Mouse (Mus musculus): ENCODE results near the gene Gprc5b. TPM values are rescaled to one million over a fixed set of nuclear protein-coding genes. Genes with fewer than 3 reads are reported as not detected.

The Gprc5b gene
- total RNA-seq, 1 experiment from 2014 or later, result 0.93 TPM

- ATAC-seq (ENCODE audit: extremely low read depth, insufficient number of reproducible peaks, low FRiP score, poor library complexity, severe bottlenecking), result no peak
These were observed 67.7 kb downstream of the Gprc5b start for GRCm38 (mm10) chr7:118927279-118927678.

DNA sequence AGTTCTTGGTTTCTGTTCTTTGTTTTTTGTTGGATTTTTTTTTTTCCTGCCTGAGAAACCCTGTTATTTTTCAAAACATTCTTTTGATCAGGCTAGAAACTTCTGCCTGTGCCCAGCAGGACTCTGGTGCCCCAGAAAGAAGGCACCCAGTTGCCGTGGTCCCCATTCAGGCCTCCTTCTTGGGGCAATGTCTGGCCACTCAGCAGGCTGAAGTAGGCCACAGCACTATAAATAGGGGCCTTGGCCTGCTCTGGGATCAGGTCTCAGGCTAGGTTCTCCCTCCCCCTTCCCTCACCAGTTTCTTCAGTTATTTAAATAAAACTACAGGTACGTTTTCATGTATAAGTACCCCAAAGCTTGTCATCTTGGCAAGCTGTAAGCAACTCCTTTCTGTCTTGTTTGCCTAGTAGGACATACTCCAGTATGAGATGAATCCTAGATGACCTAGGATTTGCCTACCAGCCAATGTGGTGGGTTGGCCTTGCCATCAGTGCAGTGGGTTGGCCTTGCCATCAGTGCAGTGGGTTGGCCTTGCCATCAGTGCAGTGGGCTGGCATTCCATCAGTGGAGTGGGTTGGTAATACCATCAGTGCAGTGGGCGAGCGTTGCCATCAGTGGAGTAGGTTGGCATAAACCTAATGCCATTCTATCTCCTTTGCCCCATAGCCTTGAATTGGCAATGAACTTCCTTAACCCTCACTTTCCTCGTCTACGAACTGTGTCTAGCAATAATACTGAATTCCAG is 68.3 kb downstream of the Gprc5b start:
- no peak for ATAC-seq (ENCODE audit: extremely low read depth, insufficient number of reproducible peaks, low FRiP score, poor library complexity, severe bottlenecking)

DNA sequence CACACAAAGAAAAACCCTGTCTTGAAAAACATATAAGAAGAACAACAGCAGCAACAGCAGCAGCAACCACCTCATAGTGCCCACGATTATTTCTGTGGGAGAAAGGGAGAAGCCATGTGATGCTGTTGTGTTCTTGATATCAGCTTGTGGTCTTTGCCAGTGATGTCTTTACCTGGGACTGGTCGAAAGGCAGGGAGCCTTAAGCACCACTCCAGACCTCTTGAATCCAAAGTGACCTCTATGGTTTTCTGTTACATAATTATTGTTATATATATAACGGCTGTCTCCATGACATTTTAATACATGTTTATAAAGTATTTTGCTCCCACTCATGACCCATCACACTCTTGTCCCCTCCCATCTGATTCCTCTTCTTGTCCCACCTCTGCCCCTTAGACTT is 69.5 kb downstream of the Gprc5b start:
- no peak for ATAC-seq (ENCODE audit: extremely low read depth, insufficient number of reproducible peaks, low FRiP score, poor library complexity, severe bottlenecking)

DNA sequence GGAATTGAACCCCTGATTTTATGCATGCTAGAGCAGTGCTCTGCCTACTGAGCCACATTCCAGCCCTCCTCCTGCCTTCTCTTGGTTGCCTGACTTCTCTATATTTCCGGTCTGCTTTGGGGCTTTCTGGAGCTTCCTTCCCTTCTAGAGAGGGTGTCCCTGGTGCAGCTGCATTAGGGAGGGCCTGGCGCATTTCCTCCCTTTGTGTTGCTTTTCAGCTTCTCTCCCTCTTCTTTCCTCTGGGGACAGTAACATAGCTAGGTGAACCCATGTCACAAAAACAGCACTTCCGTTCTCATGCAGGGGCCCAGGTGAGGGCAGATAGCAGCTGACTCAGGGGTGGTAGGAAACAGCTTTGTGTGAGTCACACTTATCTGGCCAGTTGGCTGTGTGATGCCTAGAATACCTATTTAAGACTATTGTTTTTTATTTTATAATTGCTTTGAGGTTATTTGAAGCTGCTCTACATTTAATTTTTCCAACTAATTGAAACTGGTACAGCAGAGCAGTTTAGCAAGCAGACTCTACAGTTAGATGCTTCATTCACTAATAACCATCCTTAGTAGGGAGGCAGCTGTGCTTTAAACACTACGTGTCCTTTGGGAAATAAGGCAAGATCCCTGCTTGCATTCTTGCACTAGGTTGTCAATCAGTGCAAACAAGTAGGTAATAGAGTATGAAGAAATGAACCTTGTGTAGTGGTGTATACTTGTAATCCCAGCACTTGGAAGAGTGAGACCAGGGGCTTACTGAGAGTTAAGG is 72.4 kb downstream of the Gprc5b start:
- ATAC-seq (ENCODE audit: extremely low read depth, insufficient number of reproducible peaks, low FRiP score, poor library complexity, severe bottlenecking), result no peak

Other genes starting within 250 kb of the Gprc5b start
- gene Iqck, start 139.5 kb downstream of the Gprc5b start, total RNA-seq (2017), result 0.98 and 1.3 TPM in 2 replicates
- 18.9 and 19.1 TPM in 2 replicates for gene Knop1, start 139.0 kb downstream of the Gprc5b start, total RNA-seq (2017)
- not detected in 2 replicates for gene Gpr139, start 189.4 kb upstream of the Gprc5b start, total RNA-seq (2017)